Mouse (Mus musculus): ENCODE measurements around the gene Dlx4. TPM values are rescaled to one million over a fixed set of nuclear protein-coding genes. Genes with fewer than 3 reads are reported as not detected.

Dlx4 gene
- total RNA-seq, 2 experiments from 2014 or later: not detected

GRCm38 (mm10) chr11:95105274-95105874 lies 40.7 kb downstream of the Dlx4 start:
- ATAC-seq (replicated peaks; ENCODE audit: poor library complexity): no peak

GRCm38 (mm10) chr11:95104266-95104665 lies 41.8 kb downstream of the Dlx4 start:
- ATAC-seq (replicated peaks; ENCODE audit: poor library complexity): peak; percentile 56

GRCm38 (mm10) chr11:95102161-95102904 lies 43.7 kb downstream of the Dlx4 start:
- ATAC-seq (replicated peaks; ENCODE audit: poor library complexity): no peak

- ATAC-seq (replicated peaks; ENCODE audit: poor library complexity): no peak
Measured at GRCm38 (mm10) chr11:95101071-95101788, 44.8 kb downstream of the Dlx4 start.

- 0 out of 2 replicates have a peak, but pooled peaks have one; percentile 34 for ATAC-seq (replicated peaks; ENCODE audit: poor library complexity)
Measured at GRCm38 (mm10) chr11:95100393-95100792, 45.7 kb downstream of the Dlx4 start.

GRCm38 (mm10) chr11:95098346-95099095 lies 47.5 kb downstream of the Dlx4 start:
- no peak for ATAC-seq (replicated peaks; ENCODE audit: poor library complexity)

GRCm38 (mm10) chr11:95097889-95098288 lies 48.2 kb downstream of the Dlx4 start:
- no peak for ATAC-seq (replicated peaks; ENCODE audit: poor library complexity)

GRCm38 (mm10) chr11:95096608-95097373 lies 49.3 kb downstream of the Dlx4 start:
- no peak for ATAC-seq (replicated peaks; ENCODE audit: poor library complexity)

- no peak for ATAC-seq (replicated peaks; ENCODE audit: poor library complexity)
Measured at GRCm38 (mm10) chr11:95095596-95095995, 50.5 kb downstream of the Dlx4 start.

- ATAC-seq (replicated peaks; ENCODE audit: poor library complexity): no peak
Measured at GRCm38 (mm10) chr11:95093077-95093476, 53.0 kb downstream of the Dlx4 start.

Other genes starting within 250 kb of the Dlx4 start
- gene Col1a1, start 210.0 kb downstream of the Dlx4 start, total RNA-seq (2015): not detected in 2 replicates
- 0.07 TPM in 1 of 2 replicates, not detected in the other for gene Col1a1, start 210.0 kb downstream of the Dlx4 start, total RNA-seq (2017)
- gene Hils1, start 178.7 kb downstream of the Dlx4 start, total RNA-seq (2015): not detected in 2 replicates
- gene Hils1, start 178.7 kb downstream of the Dlx4 start, total RNA-seq (2017): not detected in 2 replicates
- not detected in 2 replicates for gene Sgca, start 169.9 kb downstream of the Dlx4 start, total RNA-seq (2015)
- gene Sgca, start 169.9 kb downstream of the Dlx4 start, total RNA-seq (2017): not detected in 2 replicates
- 43.9 and 46.6 TPM in 2 replicates for gene Ppp1r9b, start 155.2 kb downstream of the Dlx4 start, total RNA-seq (2015)
- 81.9 and 107 TPM in 2 replicates for gene Ppp1r9b, start 155.2 kb downstream of the Dlx4 start, total RNA-seq (2017)
- gene Samd14, start 136.4 kb downstream of the Dlx4 start, total RNA-seq (2015): 2.3 and 6.1 TPM in 2 replicates
- 0.92 and 2.6 TPM in 2 replicates for gene Samd14, start 136.4 kb downstream of the Dlx4 start, total RNA-seq (2017)
- 4.2 and 4.8 TPM in 2 replicates for gene Pdk2, start 104.9 kb downstream of the Dlx4 start, total RNA-seq (2015)
- gene Pdk2, start 104.9 kb downstream of the Dlx4 start, total RNA-seq (2017): 0.71 and 1.4 TPM in 2 replicates
- gene Itga3, start 69.5 kb downstream of the Dlx4 start, total RNA-seq (2015): 1.1 TPM in 1 of 2 replicates, not detected in the other
- 0.03 TPM in 1 of 2 replicates, not detected in the other for gene Itga3, start 69.5 kb downstream of the Dlx4 start, total RNA-seq (2017)
- gene Dlx3, start 26.1 kb downstream of the Dlx4 start, total RNA-seq (2015): not detected in 2 replicates
- gene Dlx3, start 26.1 kb downstream of the Dlx4 start, total RNA-seq (2017): not detected in 2 replicates
- not detected in 2 replicates for gene Tac4, start 115.3 kb upstream of the Dlx4 start, total RNA-seq (2015)
- not detected in 2 replicates for gene Tac4, start 115.3 kb upstream of the Dlx4 start, total RNA-seq (2017)
- 99.1 and 111 TPM in 2 replicates for gene Kat7, start 164.0 kb upstream of the Dlx4 start, total RNA-seq (2015)
- 70.8 and 73.3 TPM in 2 replicates for gene Kat7, start 164.0 kb upstream of the Dlx4 start, total RNA-seq (2017)
- 90.4 and 98.3 TPM in 2 replicates for gene Fam117a, start 190.8 kb upstream of the Dlx4 start, total RNA-seq (2015)
- 89.6 and 91.8 TPM in 2 replicates for gene Fam117a, start 190.8 kb upstream of the Dlx4 start, total RNA-seq (2017)
- gene Slc35b1, start 238.4 kb upstream of the Dlx4 start, total RNA-seq (2015): 82.6 and 88.6 TPM in 2 replicates
- gene Slc35b1, start 238.4 kb upstream of the Dlx4 start, total RNA-seq (2017): 61.2 and 85.6 TPM in 2 replicates